Mouse (Mus musculus) layer of hippocampus, adult 9-11 months (tissue): ENCODE measurements around the gene Oprm1.
"Not testable (repeated sequence)": the region's sequence is repeated elsewhere in the genome, so short reads cannot be mapped to it uniquely, and the experiment has no call there.

ENCODE experiments used
- DNase-seq: peaks from one replicate; pipeline ENCODE4 v3.0.0; 2022

Gene Oprm1

DNA sequence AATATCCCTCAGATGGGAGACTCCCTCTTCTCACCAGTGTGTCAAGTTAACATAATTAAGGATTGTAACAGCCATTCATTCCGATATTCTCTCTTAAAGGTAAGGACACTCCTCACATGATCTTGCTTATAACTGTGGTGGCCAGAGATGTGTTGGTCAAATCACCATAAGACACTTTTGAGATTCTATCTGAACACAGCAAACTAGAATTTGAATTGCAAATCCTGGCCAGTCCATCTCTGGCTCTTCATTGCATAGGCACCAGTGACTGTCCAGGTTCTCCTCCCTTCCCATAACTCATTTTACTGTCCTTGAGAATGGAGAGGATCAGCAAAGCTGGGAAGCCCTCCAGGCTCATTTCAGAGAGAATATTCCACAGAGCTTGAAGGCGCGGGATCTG, at the start of gene Oprm1:
Oprm1 (plus strand) TSS at position 301 of the 400 bp plus-strand sequence.
- DNase-seq = no peak

DNA sequence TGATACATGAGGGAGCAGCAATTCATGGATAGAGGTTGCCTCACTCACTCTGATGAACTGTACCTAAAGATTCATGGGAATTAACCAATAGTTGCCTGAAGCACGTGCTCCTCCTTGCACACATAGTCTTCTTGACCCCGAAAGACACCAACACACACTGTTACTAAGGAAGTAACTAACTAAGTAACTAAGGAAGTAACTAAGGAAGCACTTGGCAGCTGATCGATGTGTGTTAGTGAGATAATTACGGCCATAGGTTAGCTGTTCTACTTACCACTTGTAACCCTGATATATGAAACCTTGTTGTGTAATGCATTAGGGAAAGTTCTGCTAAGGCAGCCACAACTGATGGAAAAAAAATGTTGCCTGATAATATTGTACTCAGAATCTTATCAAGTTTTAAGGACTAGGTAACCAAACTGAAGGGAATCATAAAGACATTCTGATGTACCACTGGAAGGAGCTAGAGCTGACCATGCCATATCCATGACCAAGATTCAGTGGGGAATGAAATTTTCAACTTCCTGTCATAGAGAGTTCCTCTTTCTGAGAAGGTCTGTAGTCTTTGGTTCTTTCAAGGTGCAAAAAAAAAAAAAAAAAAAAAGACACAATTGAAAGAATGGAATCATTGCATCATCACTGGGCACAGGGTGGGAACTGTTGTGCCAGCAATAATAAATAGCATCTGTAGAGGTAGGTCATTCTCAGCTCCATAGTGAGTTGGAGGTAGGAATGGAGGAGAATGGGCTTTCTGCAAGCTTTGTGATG, 40.9 kb upstream of the Oprm1 start:
- DNase-seq = no peak

DNA sequence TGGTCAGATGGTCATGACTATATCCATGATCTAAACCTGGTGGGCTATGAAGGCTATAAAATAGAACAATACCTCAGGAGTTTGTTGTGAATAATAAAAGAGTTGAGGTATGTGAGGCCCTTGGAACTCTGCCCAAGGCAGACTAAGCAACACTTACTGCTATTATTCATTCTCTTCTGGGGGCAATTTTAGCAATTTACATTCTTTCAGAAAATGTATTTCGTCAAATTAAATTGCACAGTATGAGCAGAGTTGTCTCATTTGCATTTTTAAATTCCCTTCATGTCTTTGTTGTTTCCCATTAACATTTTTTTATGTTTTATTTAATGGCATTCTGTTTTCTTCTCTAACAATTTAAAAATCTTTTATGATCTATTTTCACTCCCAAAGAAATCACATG, 34.5 kb upstream of the Oprm1 start:
- DNase-seq = no peak

DNA sequence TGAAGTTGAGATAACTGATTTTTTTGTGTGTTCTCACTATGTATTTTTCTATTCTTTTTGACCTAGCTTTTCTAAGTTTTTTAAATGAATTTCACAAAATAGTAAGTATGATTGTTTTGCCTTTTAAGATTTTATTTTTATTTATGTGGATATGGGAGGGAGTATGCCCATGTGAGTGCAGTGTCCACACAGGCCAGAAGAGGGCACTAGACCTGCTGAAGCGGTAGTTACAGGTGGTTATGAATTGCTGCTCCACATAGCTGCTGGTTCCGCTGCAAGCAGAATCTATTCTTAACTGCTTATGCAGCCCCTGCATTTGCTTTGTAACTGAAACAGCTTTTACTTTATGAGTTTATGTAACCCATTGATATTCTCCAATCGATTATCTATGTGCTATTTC, 29.8 kb upstream of the Oprm1 start:
- DNase-seq = no peak

DNA sequence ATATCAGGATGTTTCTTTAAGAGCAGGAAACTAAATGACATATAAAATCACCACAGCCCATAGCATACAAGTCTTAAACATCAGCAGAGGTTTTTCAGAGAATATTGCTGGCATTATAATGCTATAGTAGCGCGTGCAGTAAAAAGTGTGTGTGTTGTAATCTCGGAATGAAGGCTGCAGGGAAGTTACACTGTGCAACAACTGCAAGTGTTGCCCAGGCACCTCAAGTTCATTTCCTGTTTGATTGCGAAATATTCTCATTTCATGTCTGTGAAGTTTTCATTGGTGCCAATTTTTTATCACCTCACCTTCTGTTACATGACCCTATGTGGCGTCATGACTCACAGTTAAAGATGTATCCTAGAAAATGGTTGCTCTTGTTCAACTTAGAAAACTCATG, 4.9 kb upstream of the Oprm1 start:
- DNase-seq = no peak

DNA sequence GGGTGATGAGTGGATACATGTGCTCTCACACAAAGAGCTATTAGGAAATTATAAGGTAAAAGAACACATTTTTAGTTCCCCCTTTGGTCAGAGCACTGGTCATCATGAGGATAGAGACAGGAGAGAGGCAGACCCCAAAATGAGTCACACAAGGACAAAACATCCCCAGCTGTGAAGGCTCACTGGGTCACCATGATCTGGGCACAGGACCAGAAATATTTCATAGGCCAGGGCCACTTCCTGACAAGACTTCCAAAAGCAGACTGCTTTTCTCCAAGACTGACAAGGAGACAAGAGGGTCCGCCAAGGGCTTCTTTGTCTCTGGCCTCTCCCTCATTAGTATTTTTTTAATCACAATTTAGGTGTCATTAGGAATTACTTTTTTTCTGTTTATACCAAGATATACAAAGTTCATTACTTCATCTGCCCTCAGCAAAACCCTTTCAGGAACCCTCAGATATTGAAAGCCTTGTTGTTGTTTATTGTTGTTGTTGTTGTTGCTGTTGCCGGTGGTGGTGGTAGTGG, 3.0 kb downstream of the Oprm1 start, which contains the start of gene Gm10945:
Gm10945 (minus strand) TSS at position 475 of the 525 bp plus-strand sequence.
- DNase-seq = no peak

DNA sequence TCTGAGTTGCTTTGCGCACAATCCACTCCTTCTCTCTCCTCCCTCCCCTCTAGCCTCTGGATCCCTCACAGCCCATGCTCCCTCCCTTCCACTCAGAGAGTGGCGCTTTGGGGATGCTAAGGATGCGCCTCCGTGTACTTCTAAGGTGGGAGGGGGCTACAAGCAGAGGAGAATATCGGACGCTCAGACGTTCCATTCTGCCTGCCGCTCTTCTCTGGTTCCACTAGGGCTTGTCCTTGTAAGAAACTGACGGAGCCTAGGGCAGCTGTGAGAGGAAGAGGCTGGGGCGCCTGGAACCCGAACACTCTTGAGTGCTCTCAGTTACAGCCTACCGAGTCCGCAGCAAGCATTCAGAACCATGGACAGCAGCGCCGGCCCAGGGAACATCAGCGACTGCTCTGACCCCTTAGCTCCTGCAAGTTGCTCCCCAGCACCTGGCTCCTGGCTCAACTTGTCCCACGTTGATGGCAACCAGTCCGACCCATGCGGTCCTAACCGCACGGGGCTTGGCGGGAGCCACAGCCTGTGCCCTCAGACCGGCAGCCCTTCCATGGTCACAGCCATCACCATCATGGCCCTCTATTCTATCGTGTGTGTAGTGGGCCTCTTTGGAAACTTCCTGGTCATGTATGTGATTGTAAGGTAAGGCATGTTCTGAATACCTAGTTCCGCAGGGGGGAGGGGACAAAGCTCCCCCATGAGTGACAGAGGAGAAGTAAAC, 30.4 kb downstream of the Oprm1 start:
- DNase-seq = no peak

DNA sequence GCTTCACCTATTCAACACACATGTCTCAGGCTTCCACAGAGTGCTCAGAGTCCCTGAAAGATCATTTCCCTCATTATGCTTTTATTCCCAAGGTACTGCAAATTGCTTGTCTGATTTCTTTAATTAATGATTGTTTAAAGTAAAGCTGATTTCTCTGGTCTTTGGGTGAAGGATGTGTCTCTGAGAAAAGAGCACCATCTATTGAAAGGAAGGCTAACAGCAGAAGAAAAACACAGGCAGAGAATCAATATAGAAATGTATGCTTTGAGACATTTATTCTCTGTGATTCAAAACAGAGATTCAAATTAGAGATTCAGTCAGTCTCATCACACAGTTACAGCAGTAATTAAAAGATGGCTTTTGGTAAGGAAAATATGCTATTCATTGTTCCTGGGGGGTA, 31.9 kb downstream of the Oprm1 start:
- no peak for DNase-seq

DNA sequence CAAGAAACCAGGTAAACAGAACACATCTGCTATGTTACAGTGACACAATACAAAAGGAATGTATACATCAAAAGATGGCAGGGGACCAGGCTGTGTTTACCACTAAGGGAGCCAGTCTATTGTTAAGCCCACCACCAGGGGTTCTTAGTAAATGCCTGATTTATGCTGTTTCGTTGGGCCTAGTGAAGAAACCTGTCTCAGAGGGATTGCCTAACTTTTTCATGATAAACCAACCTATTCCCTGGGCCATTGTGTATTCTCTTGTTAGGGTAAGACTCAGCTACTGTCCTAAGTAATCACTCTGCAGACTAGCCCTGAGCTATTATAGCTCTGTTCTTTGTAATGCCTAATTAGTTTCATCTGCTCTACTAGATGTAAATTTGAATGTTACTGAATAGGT, 62.3 kb downstream of the Oprm1 start:
- DNase-seq = no peak

DNA sequence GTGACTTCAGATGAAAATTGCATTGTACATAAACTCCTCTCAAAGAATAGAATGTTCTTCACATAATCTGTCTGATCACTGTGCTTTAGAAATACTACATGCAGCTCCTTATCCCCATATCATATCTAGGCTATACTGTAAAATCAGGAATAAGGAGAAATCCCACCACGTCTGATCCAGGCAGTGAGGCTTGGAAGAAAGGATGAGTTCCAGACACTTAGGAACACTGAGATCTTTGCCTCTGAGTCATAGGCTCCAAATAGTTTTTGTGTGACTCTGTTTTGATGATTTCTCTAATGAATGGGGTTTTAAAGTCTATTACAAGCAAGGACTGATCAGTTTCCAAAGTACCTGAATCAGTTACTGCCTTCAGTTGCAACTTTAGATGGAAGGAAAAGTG, 83.9 kb downstream of the Oprm1 start:
- DNase-seq = no peak

DNA sequence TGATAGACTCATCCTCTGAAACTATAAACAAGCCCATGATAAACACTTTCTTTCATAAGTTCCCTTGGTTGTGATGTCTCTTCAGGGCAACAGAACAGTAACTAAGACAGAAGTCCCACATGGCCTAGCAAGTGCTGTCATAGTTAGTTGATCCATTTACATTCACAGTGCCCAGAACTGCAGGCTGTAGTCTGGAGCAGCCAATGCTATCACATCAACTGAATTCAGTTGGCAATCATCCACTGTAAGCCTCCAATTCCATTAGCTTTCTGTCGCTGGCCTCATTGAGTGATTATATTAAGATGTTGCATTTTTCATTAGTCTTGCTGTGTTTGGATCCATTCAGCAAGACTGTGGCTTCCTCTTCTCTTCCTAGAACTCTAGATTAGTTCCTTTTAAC, 88.0 kb downstream of the Oprm1 start:
- no peak for DNase-seq

DNA sequence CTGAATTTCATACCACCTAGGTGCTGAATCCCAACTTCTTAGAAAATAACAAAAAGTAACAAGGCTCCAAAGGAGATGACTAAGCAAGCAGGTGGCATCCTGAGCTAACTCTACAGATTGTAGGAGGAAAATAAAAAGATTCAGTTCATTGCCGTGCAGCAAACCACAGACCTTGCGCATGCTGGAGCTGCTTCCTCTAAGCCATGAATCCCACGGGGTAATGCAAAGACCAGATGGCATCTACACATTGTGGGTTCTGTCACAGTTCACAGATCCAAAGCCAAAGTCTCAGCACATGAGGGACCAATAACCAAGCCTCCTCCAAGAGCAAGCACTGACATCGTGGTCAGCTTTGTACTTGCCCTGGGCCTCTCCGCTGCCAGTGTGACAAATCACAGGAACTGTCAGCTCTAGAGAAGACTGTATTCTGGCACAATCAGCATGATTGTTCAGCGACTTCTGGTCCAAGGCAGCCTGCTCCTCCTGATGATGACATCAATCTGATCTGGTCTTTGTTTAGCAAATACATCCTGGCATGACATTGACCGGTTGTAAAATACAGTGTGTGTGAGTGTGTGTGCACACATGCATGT, 90.0 kb downstream of the Oprm1 start:
- peak; percentile 26 for DNase-seq

DNA sequence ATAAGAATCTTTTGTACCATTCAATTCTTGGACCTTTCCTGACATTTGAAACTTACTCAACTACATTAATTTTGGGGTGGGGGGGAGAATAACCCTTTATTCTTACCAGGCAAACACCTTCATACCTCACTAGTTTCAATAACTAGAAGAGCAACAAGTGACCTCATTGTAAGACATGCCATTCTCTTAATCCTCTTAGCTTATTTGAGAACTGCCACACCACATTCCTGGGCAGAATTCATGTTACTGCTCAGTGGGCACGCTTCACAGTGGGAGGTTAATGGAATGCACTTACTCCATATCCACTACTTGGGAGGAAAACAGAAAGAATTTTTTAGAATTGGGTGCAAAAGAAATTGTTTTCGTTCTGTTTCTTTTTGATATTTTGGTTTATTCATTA, 90.5 kb downstream of the Oprm1 start:
- DNase-seq = no peak

DNA sequence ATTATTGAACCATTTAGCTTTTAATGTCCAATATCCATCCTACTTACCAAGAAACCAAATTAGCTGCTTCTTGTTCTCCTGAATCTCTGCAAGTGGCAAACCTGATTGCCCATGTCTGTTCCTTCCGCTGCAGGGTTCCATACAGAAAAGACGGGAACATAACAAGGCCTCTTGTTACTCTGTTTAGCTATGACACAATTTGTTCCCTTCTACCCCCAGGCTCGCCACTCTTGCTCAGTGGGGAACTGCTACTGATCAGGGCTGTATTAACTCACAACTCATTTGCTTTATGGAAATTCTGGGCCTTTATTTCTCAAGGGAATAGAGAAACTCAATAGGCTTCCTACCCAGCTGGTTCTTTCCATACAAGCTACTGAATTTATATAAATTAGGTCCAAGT, 97.5 kb downstream of the Oprm1 start:
- no peak for DNase-seq

DNA sequence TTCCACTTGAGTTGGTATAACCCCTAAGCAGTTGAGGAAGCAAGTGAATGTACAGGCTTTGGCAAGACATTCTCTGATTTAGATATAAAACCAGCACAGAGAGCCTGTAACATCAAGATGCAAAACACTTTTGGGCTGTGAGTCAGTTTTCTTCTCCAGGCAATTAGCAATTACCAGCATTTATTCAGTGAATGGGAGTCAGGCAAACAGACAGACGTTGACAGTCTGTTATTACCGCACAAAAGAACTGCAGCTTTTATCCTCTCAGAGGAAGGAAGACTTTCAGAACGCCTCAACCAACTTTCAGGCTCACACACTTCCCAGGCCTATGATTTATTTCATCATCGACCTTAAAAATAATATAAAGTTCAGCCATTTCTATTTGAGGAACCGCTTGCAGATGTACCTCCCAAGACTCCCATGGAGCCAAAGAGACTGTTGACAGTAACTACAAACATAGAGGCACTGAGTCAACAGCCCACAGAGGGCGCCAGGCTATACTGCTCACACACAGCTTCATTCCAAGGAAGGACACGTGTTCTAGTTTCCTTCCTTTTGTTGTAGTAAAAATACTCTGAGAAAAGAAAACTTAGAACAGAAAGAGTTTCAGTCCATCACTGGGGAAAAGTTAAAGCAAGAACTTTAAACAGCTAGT, 113.2 kb downstream of the Oprm1 start:
- peak; percentile 17 for DNase-seq

DNA sequence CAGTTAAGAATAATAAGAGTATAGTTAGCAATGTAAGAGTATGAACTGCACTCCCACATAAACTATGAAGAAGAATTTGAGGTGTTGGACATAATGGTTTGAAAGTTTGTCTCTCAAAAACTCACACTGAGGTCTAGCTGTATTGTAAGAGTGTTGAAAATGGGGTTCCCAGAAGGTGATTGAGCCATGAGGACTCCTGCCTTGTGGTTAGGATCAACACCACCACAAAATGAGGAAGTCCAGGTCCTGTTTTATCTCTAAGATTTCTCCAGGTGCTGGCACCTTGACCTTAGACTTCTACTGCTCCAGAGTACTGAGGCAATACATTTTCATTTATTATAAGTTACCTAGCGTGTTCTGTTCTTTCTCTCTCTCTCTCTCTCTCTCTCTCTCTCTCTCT, 115.6 kb downstream of the Oprm1 start:
- no peak for DNase-seq

DNA sequence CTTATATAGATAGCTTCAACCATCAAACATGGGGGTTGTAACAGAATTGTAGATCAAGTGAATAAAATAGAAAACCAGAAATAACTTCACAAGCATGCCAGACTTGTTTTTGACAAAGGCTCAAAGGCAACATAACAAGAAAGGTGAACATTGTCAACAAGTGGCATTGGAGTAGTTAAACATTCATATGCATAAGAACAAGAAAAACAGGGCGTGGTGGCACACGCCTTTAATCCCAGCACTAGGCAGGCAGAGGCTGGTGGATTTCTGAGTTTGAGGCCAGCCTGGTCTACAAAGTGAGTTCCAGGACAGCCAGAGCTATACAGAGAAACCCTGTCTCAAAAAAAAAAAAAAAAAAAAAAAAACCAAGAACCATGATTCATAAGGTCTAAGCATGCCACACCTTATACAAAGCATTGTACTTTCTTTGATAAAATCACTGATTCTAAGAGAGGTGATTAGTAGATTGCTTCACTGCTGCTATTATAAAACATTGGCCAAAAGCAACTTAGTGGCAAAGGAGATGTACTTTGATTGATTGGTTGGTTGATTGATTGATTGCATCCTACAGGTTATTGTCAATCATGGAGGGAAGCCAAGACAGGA, 120.1 kb downstream of the Oprm1 start:
- DNase-seq = no peak

DNA sequence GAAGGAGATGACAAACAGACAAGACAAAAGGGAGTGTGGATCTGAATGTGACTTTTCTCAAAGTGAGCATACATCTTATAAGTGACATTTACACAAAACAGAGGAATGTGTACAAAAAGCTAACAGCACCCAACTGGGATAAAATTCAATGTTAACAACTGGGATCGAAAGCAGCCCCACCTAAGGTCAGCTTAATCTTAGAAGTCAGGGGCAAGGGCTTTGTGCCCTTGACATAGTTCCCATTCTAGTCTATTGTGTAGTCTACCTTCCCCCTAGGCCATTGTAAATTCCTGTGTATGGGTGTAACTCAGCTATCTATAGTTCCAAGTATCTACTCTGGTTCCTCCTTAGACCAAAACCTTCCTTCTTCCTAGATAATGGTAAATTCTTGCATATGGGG, 123.7 kb downstream of the Oprm1 start:
- DNase-seq = not testable (repeated sequence)

DNA sequence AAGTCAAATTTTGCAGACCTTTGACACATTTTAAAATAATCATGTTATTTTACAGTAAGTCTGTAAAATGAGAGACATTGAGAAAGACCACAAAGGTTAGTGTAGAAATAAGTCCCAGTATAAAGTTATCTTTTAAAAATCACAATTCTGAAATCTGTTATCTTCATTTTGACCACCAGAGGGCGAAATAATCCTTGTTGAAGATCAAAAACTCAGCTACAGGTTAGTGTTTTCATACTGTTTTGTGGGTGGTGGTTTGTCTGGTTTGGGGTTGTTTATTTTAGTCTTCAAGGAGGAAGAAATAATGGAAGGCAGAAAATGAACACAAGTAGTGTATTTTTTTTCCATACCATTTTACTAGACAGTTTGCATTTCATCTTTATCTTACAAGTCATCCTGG, 127.2 kb downstream of the Oprm1 start:
- no peak for DNase-seq

DNA sequence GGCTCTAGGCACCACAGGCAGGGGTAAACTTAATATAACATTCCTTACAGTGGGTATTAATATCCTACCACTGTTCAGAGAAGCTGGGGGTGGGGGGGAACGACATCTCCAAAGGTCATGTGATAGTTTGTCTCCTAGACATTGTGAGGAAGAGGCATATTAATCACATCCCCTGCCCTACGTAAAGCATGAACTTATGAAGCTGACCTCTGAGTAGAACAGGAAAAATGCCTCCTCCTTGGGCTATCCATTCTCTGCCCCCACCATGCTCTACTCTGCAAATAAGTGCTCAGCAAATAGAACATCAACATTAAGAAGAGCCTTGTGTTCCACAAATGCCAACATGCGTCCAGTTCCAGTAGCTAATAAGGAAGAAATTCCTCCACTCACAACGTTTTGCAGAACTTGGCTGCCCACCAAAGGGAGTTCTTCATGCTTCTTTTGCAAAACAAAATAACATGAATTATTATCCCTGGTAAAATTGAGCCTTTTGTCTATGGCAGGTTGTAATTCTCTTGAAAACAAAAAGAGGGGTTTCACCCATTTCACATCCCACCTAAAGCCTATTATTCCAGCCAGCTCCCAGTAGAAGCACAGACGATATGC, 131.4 kb downstream of the Oprm1 start:
- no peak for DNase-seq

DNA sequence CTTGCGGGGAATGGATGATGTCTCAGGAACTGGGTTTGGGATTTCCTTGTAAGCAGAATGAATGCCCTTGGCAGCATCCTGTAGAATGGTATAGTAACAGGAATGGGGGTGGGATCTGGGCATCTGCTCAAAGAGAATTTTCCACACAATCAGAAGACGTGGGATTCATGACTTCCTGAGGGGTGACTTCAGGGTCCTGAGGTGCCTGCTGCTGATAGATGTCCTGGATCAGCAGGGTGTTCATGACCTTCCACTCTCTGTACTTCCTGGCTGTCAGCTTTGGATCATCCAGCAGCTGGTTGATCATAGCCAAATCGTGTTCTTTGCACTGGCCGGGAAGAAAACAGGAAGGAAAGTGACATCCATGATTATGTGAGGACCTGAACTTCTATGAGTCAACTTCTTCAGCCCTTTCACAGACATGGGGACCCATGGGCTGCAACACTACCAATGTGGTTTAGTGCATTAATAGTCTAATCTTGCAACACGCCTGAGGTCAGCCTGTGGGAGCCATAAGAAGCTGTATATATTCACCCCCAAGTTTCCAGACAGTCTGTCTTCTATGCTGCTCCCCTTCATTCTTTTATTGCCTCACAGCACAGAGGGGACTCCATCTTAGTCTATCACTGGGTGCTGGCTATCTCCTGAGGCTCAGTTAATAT, 132.2 kb downstream of the Oprm1 start:
- no peak for DNase-seq

DNA sequence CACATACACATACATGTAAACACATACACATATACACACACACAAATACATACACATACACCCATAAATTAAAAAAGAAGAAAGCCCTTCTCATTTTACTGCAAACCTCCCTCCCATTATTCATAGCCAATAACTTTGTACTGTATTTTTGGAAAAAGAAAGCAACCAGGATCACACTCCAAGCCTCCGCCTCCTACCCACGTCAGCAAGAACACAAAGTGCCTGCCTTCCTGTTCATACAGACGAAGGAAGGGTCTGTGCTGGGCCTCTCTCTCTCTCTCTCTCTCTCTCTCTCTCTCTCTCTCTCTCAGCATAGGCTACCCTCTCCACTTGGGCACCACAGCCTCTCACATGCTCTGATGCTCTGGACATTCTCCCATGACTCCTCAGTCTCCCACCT, 137.5 kb downstream of the Oprm1 start:
- DNase-seq = peak; percentile 22
